Mouse (Mus musculus): ENCODE data around the gene Adpgk. TPM values are rescaled to one million over a fixed set of nuclear protein-coding genes. Genes with fewer than 3 reads are reported as not detected.
"Not testable (repeated sequence)": the region's sequence is repeated elsewhere in the genome, so short reads cannot be mapped to it uniquely, and the experiment has no call there.

Gene Adpgk
- total RNA-seq, 2 experiments from 2014 or later = 16.4 to 16.9 TPM

DNA sequence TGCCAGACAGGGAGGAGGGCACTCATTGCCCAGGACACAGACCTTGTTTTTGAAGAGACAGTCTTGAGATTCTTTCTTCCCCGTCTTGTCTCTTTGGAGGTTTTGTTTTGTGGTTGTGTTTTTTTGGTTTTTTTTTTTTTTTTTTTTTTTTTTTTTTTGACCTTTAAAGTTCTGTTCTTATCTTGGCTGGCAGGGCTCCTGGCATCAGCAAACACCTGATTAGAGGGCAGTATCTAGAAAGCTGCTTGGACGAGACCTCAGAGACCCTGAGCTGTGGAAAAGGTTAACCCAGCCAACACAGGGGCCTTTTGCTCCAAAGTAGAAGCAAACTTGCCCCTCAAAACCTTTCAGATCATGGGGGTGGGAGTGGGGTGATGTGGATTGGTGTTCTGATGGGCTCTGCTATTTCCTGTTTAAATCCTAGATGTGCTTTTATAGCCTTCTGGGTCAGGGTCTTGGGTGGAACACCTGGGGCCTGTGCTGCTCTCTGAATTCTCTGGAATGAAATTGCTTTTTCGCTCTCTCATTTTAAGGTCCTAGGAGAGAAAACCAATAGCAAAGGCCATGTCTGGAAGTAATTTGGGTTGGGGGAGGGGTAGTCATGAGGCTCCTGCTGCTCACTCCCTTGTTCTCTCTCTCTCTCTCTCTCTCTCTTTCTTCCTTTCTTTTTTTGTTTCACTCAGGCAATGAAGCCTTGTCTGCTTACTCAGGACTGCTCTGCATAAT is 2.5 kb upstream of the Adpgk start:
- DNase-seq (ENCODE audit: low spot score in 2 of 2) = no peak

DNA sequence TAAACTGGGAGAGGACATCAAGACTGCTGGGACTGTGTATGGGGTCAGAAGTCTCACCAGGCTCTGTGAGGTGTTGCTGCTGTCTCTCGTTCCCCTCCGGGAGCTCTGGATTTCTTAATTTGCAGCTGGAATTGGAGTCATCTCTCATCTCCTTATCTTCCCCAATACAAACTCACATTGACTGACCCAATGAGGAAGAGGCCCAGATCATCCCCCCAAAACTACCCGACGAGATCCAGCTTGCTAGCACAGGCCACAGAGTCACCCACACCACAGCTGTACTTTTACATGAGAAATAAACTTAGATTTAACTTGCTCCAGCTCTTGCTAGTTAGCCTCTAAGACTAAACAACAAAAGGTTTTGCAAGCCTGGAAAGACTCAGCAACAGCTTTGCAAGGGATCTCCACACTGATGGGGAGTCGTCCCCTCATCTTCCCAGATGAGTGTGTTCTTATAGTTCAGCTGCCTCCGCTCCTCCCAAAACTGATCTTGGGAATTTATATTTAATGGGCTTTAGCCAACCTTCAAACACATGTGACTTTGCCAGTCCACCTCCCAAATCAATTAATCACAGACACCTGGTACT is 1.7 kb upstream of the Adpgk start:
- DNase-seq (ENCODE audit: low spot score in 2 of 2) = no peak

DNA sequence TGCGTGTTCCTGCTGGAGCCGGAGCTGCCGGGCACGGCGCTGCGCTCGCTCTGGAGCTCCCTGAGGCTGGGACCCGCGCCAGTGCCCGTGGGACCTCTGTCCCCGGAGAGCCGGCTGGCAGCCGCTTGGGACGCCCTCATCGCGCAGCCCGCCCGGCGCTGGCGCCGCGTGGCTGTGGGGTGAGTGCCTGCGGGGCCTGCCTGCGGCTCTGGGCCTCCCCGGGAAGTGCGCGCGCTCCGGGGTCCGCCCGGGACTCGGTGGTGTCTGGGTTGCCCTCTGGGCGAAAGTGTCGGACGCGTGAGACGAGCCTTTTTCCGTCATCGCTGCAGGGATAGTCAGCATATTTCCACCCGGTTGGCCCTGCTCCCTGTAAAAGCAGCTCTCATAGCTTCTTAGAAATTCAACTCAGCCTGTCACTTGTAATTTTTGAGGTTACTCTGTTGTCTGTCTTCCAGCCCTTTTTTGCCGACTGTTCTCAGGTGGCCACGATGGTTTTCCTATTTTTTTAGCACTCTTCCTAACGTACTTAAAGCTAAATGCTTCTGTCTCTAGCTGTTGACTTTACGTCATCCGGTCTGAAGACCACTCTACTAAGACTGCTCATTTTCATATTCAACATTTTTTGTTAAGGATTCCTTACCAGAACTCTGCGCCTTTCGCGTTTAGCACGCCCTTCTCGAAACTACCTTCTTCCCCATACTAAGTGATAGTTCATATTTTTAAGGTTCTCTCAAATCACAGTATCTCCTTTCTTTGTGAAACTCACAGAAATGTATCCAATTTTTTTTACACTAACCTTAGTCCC is 532 bp downstream of the Adpgk start:
- DNase-seq (ENCODE audit: low spot score in 2 of 2) = no peak

DNA sequence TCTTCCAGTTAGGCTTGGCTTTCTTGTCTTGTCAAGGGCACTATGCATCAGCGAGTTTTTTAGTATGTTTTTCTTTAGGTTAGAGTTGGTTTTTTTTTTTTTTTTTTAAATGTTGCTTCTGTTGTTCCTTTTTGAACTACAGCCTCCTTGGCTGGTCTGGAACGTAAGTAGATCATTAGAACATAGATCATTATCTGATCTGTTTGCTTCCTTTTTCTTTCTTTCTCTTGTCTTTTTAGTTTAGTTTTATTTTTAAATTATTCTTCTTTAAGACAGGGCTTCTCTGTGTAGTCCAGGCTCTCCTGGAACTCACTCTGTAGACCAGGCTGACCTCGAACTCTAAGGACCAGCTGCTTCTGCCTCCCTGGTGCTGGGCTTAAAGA is 1.1 kb downstream of the Adpgk start:
- no peak for DNase-seq (ENCODE audit: low spot score in 2 of 2)

DNA sequence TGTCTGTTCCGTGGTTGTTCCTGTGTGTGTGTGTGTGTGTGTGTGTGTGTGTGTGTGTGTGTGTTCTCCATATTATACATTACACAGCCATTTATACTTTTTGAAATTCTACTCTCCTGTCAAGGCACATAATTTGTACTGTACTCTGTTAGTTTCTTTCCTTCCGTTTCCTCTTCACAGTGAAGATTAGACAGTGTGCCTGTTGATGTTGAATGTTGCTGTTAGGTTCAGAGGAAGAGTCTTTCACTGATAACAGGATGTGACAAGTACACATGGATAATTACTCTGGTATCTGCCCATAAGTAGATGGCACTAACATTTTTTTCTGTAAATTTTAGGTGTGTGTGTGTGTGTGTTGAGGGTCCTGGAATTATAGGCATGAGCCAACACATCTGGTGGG is 5.1 kb downstream of the Adpgk start:
- no peak for DNase-seq (ENCODE audit: low spot score in 2 of 2)

DNA sequence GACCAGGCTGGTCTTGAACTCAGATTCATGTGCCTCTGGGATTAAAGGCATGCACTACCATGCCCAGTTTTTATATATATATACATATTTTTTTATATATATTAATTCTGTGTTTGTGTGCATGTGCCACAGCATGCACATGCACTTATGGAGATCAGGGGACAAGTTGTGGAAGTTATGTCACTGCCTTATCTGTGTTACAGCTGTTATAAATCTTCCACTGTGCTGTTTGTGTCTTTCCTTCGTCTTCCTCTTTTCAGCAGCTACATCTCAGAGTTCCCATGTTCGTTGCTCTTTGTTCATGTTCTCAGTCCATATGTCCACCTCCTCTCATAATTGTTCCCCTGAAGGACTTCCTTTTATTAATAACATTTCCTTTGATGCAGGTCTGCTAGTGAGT is 16.5 kb downstream of the Adpgk start:
- DNase-seq (ENCODE audit: low spot score in 2 of 2) = no peak

DNA sequence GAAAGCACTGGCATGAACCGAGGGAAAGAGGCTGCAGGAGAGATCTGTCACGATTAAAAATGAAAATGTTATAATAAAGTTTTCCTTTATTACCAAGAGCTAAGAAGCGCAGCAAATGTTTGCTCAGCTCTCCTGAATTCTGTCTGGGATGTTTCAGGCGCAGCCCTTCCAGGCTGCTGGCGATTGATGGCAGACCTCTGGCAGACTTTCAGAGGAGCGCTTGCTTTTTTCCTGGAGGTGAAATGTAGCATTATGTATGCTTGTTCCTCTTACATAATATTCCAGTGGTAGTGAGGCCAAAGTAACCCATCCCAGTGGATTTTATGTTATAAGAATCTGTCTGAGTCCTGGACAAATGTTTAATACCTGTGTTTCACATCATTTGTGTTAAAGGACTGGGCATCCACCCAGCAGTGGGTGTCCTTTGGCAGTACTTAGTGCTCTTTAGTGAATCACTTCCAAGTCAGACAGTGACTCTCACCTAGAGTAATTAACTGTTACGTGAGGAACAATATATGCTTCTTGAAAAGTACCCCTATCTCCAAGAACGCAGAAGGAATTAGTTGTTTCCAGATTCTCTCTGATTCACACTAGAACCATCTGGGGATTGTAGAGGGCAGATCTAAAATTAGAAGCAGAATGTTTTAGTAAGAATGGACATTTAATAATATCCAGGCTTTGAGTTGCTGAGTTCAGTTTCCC is 19.4 kb downstream of the Adpgk start:
- no peak for DNase-seq (ENCODE audit: low spot score in 2 of 2)

DNA sequence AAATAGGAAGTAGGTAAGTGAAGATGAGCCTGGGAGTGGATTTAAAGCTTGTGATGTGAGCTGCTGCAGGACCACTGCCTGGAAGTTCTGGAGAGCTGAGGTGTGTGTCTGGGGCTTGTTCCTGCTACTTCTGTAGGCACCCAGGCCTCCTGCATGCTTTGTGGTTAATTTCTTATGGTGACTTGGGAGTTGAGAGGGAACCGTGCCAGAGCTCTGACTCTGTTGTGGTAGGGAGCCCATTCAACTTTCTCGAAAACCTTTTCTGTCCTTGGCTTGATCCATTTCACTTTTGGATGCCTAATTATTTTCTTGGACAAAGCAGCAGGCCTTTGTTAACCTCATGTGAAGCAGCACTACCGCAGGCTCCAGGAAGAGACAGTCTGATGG is 19.9 kb downstream of the Adpgk start:
- DNase-seq (ENCODE audit: low spot score in 2 of 2) = no peak

DNA sequence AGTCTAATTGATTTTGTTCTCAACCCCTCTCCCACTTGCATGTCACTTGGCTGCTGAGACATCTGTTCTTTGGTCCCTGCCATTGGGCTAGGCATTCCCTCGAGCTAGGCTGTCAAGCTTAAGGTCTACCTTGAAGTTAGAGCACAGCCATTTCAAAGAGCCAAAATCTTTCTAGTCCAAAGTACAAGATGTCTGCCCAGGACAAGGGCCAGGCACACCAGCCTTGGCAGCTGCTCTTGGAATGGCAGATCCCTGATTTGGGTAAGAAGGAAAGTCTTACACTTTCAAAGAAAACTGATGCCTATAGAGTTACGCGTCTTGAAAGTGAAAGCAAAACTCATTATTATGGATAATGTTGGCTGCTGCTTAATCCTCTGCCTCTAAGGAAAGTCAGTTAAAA is 24.8 kb downstream of the Adpgk start:
- DNase-seq (ENCODE audit: low spot score in 2 of 2) = no peak

DNA sequence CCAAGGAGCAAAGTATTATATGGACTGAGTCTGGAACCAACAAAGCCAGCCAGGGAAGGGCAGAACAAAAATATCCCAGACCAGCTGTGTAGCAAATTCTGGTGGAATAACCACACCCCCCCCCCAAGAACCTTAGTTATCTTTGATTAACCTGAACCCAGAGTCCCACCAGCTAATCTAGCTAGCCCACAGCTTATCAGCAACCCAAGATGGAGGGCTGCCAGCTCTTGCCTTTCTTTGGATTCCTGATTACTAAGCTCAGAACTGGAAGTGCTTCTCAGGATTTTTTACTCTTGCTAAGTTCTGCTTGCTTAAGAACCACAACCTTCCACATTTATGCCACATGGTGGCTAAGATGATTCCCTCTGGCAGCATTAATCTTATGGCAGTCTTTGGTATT is 33.0 kb downstream of the Adpgk start:
- no peak for DNase-seq (ENCODE audit: low spot score in 2 of 2)

DNA sequence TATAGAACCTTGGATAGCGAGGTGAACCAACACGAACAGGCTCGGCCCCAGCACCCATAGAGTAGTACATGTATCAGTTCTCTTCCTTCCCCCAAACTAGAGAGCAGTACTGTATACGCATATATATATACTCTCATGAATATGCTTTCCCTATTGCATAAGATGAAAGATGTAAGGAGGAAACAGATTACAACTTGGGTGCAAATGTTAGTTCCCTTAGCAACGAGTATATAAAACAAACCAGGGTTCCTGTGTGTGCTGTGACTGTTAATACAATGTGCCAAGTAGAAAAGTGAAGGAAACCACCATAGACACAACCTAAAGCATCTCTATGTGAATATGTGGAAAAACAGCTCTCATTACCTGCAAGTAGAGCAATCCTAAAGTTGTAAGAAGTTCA is 38.7 kb downstream of the Adpgk start:
- DNase-seq (ENCODE audit: low spot score in 2 of 2) = no peak

DNA sequence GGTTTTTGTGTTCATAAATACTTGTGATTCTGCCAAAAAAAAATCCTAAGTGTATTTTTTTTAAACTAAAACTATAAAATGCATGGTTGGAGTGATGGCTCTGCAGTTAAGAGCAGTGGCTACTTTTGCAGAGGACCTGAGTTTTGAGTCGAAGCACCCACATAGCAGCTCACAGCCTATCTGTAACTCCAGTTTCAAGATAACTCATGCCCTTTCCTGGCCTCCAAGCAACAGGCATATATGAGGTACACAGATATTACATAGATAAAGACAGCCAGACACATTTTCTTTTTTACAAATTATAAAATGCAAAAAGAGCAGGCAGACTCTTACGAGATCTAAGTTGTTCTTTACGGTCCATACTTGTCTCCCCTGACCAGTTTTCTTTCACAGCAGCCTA is 45.2 kb downstream of the Adpgk start:
- DNase-seq (ENCODE audit: low spot score in 2 of 2) = no peak

DNA sequence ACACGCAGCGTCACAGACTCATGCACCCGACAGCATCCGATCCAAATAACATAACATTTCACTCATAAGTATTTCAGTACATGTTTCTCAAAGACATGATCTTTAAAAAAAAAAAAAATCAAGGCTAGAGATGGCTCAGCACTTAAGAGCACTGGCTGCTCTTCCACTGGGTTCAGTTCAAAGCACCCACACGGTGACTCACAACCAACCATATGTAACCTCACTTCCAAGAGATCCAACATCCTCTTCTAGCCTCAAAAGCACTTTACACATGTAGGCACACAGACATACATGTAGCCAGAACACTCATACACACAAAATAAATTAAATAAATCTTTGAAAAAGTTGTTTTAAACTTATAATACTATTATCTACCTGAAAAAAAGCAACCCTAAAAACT is 46.5 kb downstream of the Adpgk start:
- DNase-seq (ENCODE audit: low spot score in 2 of 2) = no peak

DNA sequence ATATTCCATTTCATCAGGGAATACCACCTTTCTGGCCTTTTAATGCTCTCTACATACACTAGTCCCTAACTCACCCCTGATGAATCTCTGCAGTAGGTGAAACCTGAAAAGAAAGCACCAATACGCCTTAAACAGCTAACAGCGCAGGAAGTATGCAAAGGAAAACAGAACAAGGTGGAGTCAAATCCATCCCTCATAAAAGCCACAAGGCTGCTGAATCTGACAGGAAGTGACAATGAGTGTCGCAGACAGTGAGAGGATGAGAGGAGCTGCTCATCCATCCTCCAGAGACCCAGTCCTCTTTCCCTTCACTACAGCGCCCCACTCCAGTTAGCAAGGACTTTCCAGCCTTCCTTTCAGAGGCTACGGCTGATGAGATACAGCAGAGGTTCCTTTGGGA is 47.1 kb downstream of the Adpgk start:
- DNase-seq (ENCODE audit: low spot score in 2 of 2) = no peak

DNA sequence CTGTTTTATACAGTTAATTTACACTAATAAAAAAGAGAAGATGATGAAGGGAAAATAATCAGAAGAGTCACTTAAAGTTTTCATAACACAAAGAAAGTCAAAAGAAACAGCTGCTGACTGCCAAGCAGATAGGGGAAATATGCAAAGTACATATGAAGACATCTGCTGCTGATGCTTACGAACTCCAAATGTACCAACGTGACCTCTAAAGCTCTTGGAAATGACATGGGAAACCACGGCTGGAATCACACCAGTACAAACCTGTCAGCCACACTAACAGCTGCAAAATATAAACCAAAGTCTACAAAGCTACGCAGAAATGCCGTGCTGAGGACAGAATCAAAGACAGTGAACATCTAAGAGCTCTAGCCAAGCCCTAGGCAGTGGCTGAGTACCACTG is 47.7 kb downstream of the Adpgk start:
- DNase-seq (ENCODE audit: low spot score in 2 of 2) = no peak

DNA sequence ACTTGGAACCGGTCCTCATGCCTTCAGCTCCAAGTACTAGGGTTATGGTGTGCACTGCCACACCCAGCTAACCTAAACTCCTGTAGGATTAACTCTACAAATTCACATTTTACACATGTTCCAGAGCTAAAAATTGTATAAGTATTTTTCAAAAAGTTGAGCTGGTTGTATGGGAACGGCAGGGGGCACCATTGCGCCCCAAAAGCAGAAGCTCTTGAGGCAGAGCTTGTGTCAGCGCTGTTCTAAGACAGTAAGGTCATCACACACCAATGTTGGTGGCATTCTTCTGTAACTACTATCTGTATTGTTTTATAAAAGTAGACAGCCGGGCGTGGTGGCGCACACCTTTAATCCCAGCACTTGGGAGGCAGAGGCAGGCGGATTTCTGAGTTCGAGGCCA is 48.6 kb downstream of the Adpgk start:
- DNase-seq (ENCODE audit: low spot score in 2 of 2) = no peak

DNA sequence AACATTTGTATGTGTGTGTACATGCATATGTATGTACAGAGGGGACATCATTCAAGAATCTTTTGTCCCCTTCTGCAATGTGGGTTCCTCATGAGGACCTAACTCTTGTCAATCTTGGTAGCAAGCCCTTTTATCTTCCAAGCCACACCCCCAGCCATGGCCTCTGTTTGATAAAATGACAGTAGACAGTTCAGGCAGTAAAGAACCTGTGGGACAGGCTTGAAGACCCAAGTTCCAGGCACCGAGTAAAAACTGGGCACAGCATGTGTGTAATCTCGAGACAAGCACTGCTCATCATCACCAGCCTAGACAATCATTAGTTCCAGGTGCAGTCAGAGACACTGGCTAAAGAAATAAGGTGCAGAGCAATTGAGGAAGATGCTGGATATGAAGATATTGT is 54.8 kb downstream of the Adpgk start:
- DNase-seq (ENCODE audit: low spot score in 2 of 2) = no peak

DNA sequence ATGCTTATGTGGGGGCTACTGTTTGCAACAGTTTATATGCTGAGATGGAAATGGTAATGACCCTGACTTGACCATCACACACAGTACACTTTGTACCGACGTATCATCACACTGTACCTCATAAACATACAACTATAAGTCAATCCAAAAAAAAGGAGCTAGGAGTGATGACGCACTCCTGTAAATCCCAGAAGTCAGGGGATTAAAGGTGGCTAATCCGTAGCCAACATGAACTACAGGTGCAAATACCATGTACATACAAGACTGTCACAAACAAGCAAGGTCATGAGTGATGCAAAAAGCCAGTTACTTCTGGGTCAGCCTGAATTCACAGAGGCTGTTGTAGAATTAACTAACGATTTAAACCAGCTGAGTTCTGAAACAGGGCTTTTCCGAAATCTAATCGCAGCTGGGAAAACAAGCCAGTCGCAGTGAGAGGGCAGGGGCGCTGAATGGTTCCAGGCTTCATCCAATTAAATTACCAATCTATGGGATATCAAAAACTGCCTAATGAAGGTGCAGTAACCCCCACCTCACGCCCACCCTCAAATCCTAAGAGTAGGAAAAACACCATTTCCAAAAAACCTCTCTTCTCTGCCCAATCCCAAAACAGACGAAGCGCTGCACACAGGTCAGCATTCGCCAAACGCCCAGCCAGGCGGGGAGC is 61.4 kb downstream of the Adpgk start:
- DNase-seq (ENCODE audit: low spot score in 2 of 2) = peak in 1 of 2 experiments; percentile 5

DNA sequence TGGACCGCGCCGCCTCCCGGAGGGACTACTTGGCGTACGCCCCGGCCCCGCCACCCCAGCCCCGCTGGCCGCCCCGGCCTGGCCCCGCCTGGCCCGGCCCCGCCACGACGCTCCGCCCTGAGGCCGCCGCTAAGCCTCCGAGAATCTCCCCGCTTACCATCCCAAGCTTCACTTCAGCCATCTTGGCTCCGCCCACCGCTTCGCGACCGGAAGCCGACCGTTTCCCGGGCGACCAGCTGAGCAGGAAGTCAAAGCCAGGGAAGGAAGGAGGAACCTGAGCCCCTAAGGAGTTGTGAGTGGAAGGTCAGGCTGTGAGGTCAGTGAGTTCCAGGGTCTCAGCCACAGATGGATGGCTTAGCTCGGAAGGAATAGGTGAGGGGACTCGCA is 61.9 kb downstream of the Adpgk start, which contains the start of gene Bbs4:
Bbs4 (minus strand) TSS at position 256 of the 387 bp plus-strand sequence.
- peak; percentile 83 to 91 for DNase-seq (ENCODE audit: low spot score in 2 of 2)

DNA sequence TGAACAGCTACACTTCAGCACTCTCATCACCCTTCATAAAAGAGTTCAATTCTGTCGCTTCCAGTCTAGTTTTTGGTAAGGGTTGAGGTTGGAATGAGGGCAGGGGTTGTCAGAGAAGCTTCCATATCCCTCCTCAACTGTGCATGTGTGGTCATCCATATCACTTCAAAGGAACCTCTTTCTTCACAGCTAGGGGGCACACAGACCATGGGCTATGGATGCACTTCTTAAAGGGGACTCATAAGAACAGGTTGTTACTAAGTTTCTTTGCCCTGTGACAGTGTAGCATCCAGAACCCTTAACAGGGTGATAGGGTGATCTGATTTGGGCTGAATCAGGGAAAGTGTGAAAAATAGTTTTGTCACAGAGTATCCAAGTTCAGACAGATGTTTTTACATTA is 66.7 kb downstream of the Adpgk start:
- not testable (repeated sequence) for DNase-seq (ENCODE audit: low spot score in 2 of 2)

DNA sequence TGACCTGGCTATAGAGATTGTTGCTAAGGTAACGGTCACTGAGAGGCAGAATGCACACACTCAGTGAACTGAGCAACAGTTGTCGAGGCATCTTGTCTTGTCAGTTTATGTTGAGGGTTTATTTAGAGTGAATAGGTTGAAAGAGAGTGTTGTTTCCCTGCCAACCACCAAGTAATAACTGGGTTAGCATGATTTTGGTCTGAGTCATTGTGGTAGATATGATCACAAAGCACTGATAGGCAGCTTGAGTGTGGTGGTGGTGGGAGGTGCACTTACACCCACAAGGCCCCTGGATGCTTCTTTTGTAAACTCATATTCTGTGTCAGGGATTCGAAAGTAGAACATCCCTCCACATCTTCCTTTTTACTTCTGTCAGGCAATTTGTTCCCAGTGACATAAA is 69.1 kb downstream of the Adpgk start:
- not testable (repeated sequence) for DNase-seq (ENCODE audit: low spot score in 2 of 2)
